9 mouse cellular contexts compared by ENCODE assay signal in genomic region chr3:52843998-52844397, GRCm38 (mm10).
DNase-seq lines count a peak whose midpoint lies in the region; ATAC-seq and TF ChIP-seq lines count a peak whose summit lies in the region.
"Had no signal": no experiment of that assay in that cellular context is flagged by ENCODE, and none has a peak within 500 bp of the region (broad histone marks: within the 10 kb centered on the region; RNA-seq: fewer than 3 reads in every experiment).

No protein-coding gene starts in this region.

- H3K27me3 ChIP-seq in E14TG2a.4 (ENCODE audit: insufficient read depth, low read length) = peaks cover 4% of the 10 kb centered on the region
- H3K27me3 ChIP-seq in liver, embryonic 13.5 days = no peaks in the 10 kb centered on the region
- H3K27me3 ChIP-seq: limb, embryonic 13.5 days had no signal

- H3K4me3 ChIP-seq in E14TG2a.4 (replicated peaks; ENCODE audit: low read length) = no peak overlapping the region
- H3K4me3 ChIP-seq in liver, embryonic 13.5 days (replicated peaks) = no peak overlapping the region
- H3K4me3 ChIP-seq: limb, embryonic 13.5 days had no signal

- DNase-seq in 3134 (ENCODE audit: extremely low read depth, insufficient read length, low spot score) = peak; percentile 31
- DNase-seq in c-Kit-negative CD71-positive TER-119-positive erythroid progenitor cells, embryonic 14.5 days (ENCODE audit: low read depth, low spot score) = peak; percentile 38
- DNase-seq in kidney, postnatal 10 days = peak; percentile 94
- peak; percentile 39 for DNase-seq in liver, embryonic 13.5 days
- peak; percentile 81 for DNase-seq in retina, embryonic 14.5 days (ENCODE audit: low spot score)
- peak; percentile 84 to 88 for DNase-seq in thymus, postnatal 36 days

- no peak overlapping the region for H3K4me2 ChIP-seq in liver, embryonic 13.5 days
- H3K4me2 ChIP-seq: limb, embryonic 13.5 days had no signal

- no peaks in the 10 kb centered on the region for H3K9me3 ChIP-seq in E14TG2a.4 (ENCODE audit: low read length)
- no peaks in the 10 kb centered on the region for H3K9me3 ChIP-seq in liver, embryonic 13.5 days (replicated peaks)
- H3K9me3 ChIP-seq: limb, embryonic 13.5 days had no signal

- peak; percentile 82 for TF ChIP-seq CTCF in E14TG2a.4 (conservative IDR thresholded peaks at IDR 0.05; ENCODE audit: low read length)

- peaks cover 29% of the 10 kb centered on the region for H3K4me1 ChIP-seq in E14TG2a.4 (replicated peaks; ENCODE audit: low read depth, low read length)
- H3K4me1 ChIP-seq in liver, embryonic 13.5 days (replicated peaks) = no peaks in the 10 kb centered on the region; the same call in 1 of the 2 replicates

- no peak overlapping the region for H3K9ac ChIP-seq in liver, embryonic 13.5 days
- H3K9ac ChIP-seq: limb, embryonic 13.5 days had no signal

- no peak overlapping the region for H3K27ac ChIP-seq in liver, embryonic 13.5 days
- H3K27ac ChIP-seq: limb, embryonic 13.5 days had no signal

- H3K36me3 ChIP-seq in E14TG2a.4 (ENCODE audit: insufficient read depth, low read length) = no peaks in the 10 kb centered on the region
- H3K36me3 ChIP-seq in liver, embryonic 13.5 days = no peaks in the 10 kb centered on the region
- H3K36me3 ChIP-seq: limb, embryonic 13.5 days had no signal

- WGBS in liver, embryonic 13.5 days (ENCODE audit: insufficient replicate concordance) = 21% methylated on average over 7 of the region's 7 CpGs

- ATAC-seq in frontal cortex, adult (ENCODE audit: low TSS enrichment) = peak; percentile 79
- ATAC-seq in liver, embryonic 13.5 days (ENCODE audit: low read depth) = no peak

Comparison
In these comparisons a context has a peak if more than half of its experiments do, and no peak if none do; other contexts are left out.
1. DNase-seq: peak in every context shown above with its lines; median percentile 94 in kidney, postnatal 10 days; 86 in thymus, postnatal 36 days; 81 in retina, embryonic 14.5 days; 39 in liver, embryonic 13.5 days; 38 in c-Kit-negative CD71-positive TER-119-positive erythroid progenitor cells, embryonic 14.5 days; 31 in 3134.